Mouse (Mus musculus) forebrain, embryonic 15.5 days (tissue): ENCODE measurements around the gene Sept7. TPM values are rescaled to one million over a fixed set of nuclear protein-coding genes. Genes with fewer than 3 reads are reported as not detected.
A peak's percentile ranks its signal among the peaks of the same experiment; 100 is the strongest.
"Not testable (repeated sequence)": the region's sequence is repeated elsewhere in the genome, so short reads cannot be mapped to it uniquely, and the experiment has no call there.

Experiments
- ATAC-seq: fragments of 200-750 bp; cut with Nextera tagmentation; replicated peaks from 2 replicates; pipeline ENCODE4 v1.8.0; 2017; ENCODE audit warnings: mild to moderate bottlenecking, moderate TSS enrichment, moderate library complexity
- H3K27ac ChIP-seq: fragments of 300-500 bp; sonication (generic); replicated peaks from 2 replicates; pipeline ENCODE4 v1.5.1; 2015; ENCODE audit warnings: mild to moderate bottlenecking, inconsistent platforms
- H3K27me3 ChIP-seq: fragments of 300-500 bp; sonication (generic); 2 replicates; pipeline ENCODE4 v1.6.1; 2015; ENCODE audit warnings: inconsistent platforms
- H3K36me3 ChIP-seq: fragments of 300-500 bp; sonication (generic); 2 replicates; pipeline ENCODE4 v1.6.1; 2015; ENCODE audit warnings: mild to moderate bottlenecking, inconsistent platforms
- H3K4me1 ChIP-seq: fragments of 300-500 bp; sonication (generic); 2 replicates; pipeline ENCODE4 v1.6.1; 2015; ENCODE audit warnings: inconsistent platforms
- H3K4me2 ChIP-seq: fragments of 300-500 bp; sonication (generic); replicated peaks from 2 replicates; pipeline ENCODE4 v1.6.1; 2015; ENCODE audit warnings: mild to moderate bottlenecking, inconsistent platforms
- H3K4me3 ChIP-seq: fragments of 300-500 bp; sonication (generic); 2 replicates; pipeline ENCODE4 v1.5.1; 2015; ENCODE audit warnings: mild to moderate bottlenecking, inconsistent platforms
- H3K9ac ChIP-seq: fragments of 300-500 bp; sonication (generic); replicated peaks from 2 replicates; pipeline ENCODE4 v1.6.1; 2015; ENCODE audit warnings: mild to moderate bottlenecking, inconsistent platforms
- H3K9me3 ChIP-seq: fragments of 300-500 bp; sonication (generic); 2 replicates; pipeline ENCODE4 v1.6.1; 2016; ENCODE audit warnings: inconsistent platforms
- WGBS: fragments of 180-500 bp; shearing (Covaris S2); methylation state at CpG from one replicate; pipeline ENCODE4 v1.1.7; 2015; ENCODE audit warnings: mixed read lengths; 5-methylcytosine and 5-hydroxymethylcytosine counted together
- polyA plus RNA-seq: library from polyadenylated mRNA; unstranded; fragments of >200 nt; fragmentation: Nextera tagmentation; extraction: Ambion mirVana; gene quantifications from 2 replicates; pipeline ENCODE4 v1.2.1, GENCODE M21; 2015

Gene Sept7
- polyA plus RNA-seq, 1 experiment from 2014 or later, result 262 TPM

DNA sequence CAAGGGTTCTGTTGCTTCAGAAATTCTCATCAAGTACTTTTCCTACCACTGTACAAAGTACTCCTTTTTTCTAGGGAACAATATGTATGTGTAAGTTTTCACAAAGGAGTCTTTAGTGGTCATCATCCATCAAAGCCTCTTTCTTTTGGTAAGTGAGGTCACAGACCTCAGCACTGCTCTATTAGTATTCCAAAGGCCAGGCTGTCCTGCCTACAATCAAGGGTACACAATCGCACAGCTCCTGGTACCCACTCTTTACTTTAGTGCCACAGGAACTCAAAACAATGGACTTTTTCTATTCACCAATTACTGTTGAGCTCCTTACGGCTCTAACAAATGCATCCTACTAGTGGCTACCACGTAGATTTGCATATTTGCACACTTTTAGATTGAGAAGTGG, 11.2 kb upstream of the Sept7 start:
- H3K4me1 ChIP-seq, result no peaks in the 10 kb centered on the region
- no peak overlapping the region for H3K27ac ChIP-seq
- no peak overlapping the region for H3K4me3 ChIP-seq
- H3K4me2 ChIP-seq, result no peak overlapping the region
- H3K27me3 ChIP-seq, result no peaks in the 10 kb centered on the region
- 37% methylated on average over 3 of the region's 3 CpGs for WGBS
- H3K36me3 ChIP-seq, result no peaks in the 10 kb centered on the region
- H3K9me3 ChIP-seq, result no peaks in the 10 kb centered on the region
- ATAC-seq, result no peak
- no peak overlapping the region for H3K9ac ChIP-seq

DNA sequence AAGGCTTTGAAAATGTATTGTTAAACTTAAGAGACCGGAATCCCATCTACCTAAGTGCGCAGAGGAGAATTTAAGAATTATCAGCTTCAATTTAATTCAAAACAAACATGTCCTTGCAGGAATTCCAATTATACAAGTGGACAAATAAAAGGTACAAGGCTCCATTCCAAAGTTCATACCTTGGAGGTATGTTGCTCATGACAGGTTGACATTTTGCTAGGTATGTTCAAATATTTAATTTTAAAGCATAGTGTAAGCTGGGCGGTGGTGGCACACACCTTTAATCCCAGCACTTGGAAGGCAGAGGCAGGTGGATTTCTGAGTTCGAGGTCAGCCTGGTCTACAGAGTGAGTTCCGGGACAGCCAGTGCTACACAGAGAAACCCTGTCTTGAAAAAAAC, 10.5 kb upstream of the Sept7 start:
- not testable (repeated sequence) for ATAC-seq, H3K9ac ChIP-seq, H3K36me3 ChIP-seq, H3K4me2 ChIP-seq, H3K4me1 ChIP-seq, H3K4me3 ChIP-seq, H3K9me3 ChIP-seq, H3K27me3 ChIP-seq, H3K27ac ChIP-seq
- whole genome bisulfite sequencing, result 88% methylated on average over 5 of the region's 5 CpGs

DNA sequence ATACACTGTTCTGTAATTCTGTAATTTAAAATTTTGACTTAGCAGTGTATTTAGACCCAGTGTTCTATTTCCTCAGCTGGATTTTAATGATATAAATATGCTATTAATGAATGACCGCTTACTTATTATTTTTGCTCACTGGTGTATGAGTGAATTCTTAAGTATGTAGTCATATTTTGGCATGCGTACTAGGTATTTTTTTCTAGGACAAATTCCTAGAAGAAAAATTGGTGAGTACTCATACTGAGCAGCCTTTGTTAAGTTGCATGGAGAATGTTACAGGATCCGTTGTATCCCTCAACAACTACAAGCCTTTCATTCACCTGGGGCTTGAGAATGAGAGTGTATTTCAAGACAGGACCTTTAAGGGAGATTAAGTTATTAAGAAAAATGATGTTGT, 10.0 kb upstream of the Sept7 start:
- no peaks in the 10 kb centered on the region for H3K27me3 ChIP-seq
- H3K27ac ChIP-seq, result no peak overlapping the region
- no peaks in the 10 kb centered on the region for H3K9me3 ChIP-seq
- no peak for ATAC-seq
- no peak overlapping the region for H3K4me3 ChIP-seq
- no peaks in the 10 kb centered on the region for H3K36me3 ChIP-seq
- H3K9ac ChIP-seq, result no peak overlapping the region
- H3K4me1 ChIP-seq, result no peaks in the 10 kb centered on the region
- no peak overlapping the region for H3K4me2 ChIP-seq
- WGBS, result 90% methylated on average over 3 of the region's 3 CpGs

DNA sequence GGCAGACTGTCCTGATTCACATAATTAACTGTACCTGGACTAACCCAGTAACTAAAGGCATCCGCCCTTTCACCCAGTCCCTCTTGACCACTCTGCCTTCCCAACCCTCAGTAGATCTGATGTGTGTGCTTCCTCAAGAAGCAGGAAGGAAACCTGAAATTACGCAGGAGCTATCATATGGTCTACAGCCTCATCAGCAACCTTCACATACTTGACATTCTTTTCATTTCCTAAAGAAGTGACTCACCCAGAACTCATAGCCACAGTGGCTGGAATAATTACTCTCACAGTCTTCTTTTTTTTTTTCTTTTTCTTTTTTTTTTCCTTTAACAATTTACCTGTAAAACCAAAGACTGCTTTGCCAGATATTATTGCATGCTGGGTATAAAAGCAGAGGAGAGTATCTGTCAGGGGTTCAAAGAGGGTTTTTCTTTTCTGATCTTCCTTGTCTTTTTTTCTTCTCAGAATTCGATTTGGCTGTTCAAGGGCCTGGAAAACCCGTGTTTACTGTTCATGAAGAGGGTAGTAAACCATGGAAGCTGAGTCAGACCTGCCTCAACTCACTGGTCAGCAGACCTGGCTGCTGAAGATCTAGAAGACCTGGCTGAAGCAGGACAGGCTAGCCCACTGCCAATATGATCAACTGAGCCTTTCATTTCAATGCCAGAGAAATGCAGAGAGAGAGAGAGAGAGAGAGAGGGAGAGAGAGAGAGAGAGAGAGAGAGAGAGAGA, 8.1 kb upstream of the Sept7 start:
- H3K27ac ChIP-seq, result no peak overlapping the region
- no peak overlapping the region for H3K4me3 ChIP-seq
- no peaks in the 10 kb centered on the region for H3K36me3 ChIP-seq
- ATAC-seq, result no peak
- WGBS, result 78% methylated on average over 4 of the region's 4 CpGs
- H3K4me2 ChIP-seq, result no peak overlapping the region
- H3K4me1 ChIP-seq, result no peaks in the 10 kb centered on the region
- H3K27me3 ChIP-seq, result no peaks in the 10 kb centered on the region
- H3K9ac ChIP-seq, result no peak overlapping the region
- H3K9me3 ChIP-seq, result no peaks in the 10 kb centered on the region

DNA sequence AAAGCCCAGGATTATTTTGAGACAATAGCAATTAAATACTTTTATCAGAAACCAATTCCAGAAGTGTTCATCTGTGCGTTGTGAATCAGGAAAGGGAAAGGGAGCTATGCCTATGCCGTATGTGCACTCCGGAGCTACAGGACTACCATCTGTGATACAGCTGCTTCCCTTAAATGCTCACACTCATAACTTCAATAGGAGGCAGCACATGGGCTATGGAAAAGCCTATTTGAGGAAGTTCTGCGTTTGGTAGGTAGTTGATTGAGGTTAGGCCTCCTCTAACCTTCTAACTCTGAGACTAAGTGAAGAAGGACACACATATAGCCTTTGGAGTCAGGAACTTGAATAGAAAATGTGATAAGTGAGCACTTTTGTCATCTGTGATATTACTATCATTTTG, 7.1 kb upstream of the Sept7 start:
- Histone ChIP-seq H3K4me2 (no peak overlapping the region), H3K27me3 (no peaks in the 10 kb centered on the region), H3K9ac (no peak overlapping the region), H3K9me3 (no peaks in the 10 kb centered on the region), H3K4me3 (no peak overlapping the region), H3K27ac (no peak overlapping the region), H3K36me3 (no peaks in the 10 kb centered on the region), H3K4me1 (no peaks in the 10 kb centered on the region)
- ATAC-seq, result no peak
- 83% methylated on average over 4 of the region's 4 CpGs for WGBS

DNA sequence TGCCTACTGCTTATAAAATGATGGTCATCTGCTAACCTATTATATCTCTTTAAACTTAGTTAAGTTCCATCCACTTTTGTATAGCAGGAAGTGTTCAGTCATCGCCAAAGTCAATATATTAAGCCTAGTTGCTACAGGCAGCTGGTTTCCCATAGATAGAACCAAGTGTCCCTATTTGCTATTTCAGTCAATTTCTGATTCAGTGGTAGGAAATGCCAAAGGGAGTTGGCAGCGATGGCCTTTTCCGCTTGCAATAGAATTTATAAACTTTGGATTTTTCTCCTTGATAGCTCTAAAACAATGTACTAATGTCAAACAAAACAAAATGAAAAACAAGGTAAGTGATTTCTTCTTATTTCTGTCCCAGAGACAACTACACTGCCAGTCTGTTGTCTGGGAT, 5.7 kb upstream of the Sept7 start:
- 94% methylated on average over 3 of the region's 3 CpGs for WGBS
- no peak for ATAC-seq
- no peak overlapping the region for H3K9ac ChIP-seq

DNA sequence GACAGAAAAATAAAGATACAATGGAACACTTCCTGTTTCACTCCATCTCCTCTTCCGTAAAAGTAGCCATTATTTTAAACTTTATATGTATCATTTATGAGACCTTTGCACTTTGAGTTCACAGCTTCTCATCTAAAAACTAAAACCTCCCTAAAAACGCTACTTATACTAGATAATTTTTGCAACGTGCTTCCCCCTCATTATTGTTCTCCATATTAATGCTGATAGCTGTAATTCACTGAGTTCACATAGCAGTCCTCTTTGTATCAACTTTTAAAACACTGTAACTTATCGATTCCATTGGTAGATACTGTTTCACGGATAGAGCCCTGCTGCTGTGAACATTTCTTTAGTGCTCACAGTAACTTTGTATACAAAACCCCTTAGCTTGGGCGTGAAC, 1.1 kb upstream of the Sept7 start:
- WGBS, result 9% methylated on average over 6 of the region's 6 CpGs
- no peaks in the 10 kb centered on the region for H3K9me3 ChIP-seq
- peaks cover 32% of the 10 kb centered on the region for H3K4me1 ChIP-seq
- peak overlapping the region; percentile 62 for H3K4me2 ChIP-seq
- no peaks in the 10 kb centered on the region for H3K27me3 ChIP-seq
- H3K9ac ChIP-seq, result peak overlapping the region; percentile 88
- H3K4me3 ChIP-seq, result peak overlapping the region; percentile 79
- no peaks in the 10 kb centered on the region for H3K36me3 ChIP-seq
- H3K27ac ChIP-seq, result peak overlapping the region; percentile 99
- ATAC-seq, result no peak

More for the DNA sequence above, 5.7 kb upstream of the Sept7 start:
- Histone ChIP-seq H3K27ac (no peak overlapping the region), H3K4me3 (no peak overlapping the region), H3K36me3 (no peaks in the 10 kb centered on the region), H3K27me3 (no peaks in the 10 kb centered on the region), H3K9me3 (no peaks in the 10 kb centered on the region), H3K4me2 (no peak overlapping the region), H3K4me1 (peaks cover 9% of the 10 kb centered on the region)

DNA sequence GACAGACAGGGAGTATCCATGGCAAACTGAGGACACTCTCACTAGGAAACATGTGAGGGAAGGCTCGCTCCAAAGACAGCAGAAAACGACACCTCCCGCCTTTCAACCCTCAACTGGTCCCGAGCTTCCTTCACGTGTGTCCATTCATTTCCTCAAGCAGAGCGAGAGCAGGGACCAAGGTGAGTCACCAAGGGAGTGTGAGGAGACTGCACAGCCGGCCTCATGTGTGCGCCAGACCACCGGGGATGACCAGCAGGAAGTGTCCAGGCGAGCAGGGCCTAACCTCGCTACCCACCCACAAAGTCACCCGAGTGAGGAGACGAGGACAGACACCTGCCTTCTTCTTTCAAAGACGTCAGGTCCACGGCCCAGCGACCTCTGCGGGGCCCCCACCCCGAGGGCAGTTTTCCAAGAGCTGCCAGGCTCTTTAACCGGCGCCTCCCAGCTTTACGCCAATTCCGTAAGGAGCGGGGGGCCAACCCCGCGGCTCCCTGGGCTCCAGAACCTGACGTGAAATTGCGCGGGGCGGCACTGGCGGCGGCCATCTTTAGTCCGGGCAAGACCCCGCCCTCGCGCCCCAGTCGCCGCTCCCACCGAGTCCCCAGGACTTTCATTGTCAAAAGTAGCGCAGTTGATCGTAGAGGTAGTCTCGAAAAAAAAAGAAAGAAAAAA, 492 bp upstream of the Sept7 start:
- Histone ChIP-seq H3K36me3 (no peaks in the 10 kb centered on the region), H3K4me2 (peak overlapping the region; percentile 62), H3K4me3 (peak overlapping the region; percentile 79), H3K27ac (peak overlapping the region; percentile 99), H3K9me3 (no peaks in the 10 kb centered on the region), H3K9ac (peak overlapping the region; percentile 88), H3K27me3 (no peaks in the 10 kb centered on the region), H3K4me1 (peaks cover 32% of the 10 kb centered on the region)
- under 1% methylated on average over 41 of the region's 41 CpGs for WGBS
- peak; percentile 87 for ATAC-seq

DNA sequence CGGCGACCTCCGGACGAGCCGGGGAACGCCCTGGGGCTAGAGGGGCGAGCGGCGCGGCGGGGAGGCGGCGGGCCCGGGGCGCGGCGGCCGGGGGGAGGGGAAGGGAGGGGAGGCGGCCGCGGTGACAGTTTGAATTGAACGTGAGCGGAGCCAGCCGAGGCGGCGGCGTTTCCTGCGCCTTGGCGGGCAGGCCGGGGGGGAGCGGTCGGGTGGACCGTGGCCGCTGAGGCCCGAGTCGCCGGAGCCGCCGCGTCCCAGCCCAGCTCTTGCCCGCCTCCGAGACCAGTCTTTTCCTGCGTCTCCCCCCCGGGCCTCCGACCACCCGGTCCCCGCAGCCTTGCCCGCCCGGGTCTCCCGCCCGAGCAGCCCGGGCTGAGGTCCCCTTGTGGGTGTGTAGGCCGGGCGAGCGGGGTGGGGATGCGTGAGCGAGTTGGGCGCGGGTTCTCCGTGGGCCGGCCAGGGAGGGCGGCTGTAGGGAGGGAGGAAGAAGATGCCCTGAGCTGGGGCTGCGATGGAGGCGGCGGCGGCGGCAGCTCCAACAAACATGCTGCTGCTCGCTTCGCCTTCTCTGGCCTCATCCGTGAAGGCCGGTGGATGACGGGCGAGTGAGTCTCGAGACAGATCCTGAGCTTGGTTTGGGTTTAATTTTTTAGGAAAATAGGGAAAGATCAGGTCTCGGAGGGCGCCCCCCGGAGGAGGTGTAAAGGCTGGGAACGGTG, 679 bp downstream of the Sept7 start:
- Histone ChIP-seq H3K36me3 (no peaks in the 10 kb centered on the region), H3K4me1 (peaks cover 32% of the 10 kb centered on the region), H3K9ac (peak overlapping the region; percentile 88), H3K9me3 (no peaks in the 10 kb centered on the region), H3K4me2 (peak overlapping the region; percentile 48), H3K27ac (peak overlapping the region; percentile 99), H3K27me3 (no peaks in the 10 kb centered on the region), H3K4me3 (peak overlapping the region; percentile 79)
- ATAC-seq, result peak; percentile 67
- under 1% methylated on average over 66 of the region's 78 CpGs for WGBS

DNA sequence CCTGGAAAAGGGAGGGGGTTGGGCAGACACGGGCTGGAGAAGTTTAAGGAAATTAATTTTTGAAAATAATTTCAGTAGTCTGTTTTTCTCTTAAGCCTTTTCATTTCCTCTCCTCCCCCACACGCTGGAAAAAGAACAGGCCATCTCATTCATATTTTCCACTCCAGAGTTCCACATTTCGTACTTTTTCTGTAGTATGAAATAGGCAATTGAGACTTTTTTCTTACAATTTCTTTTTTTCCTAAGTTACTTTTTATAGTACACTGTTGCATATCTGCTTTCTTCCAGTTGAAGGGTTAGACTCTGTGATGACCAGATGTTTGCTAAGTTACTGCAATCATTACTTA, 1.2 kb downstream of the Sept7 start:
- H3K9ac ChIP-seq, result peak overlapping the region; percentile 88
- peak overlapping the region; percentile 48 for H3K4me2 ChIP-seq
- peak overlapping the region; percentile 79 for H3K4me3 ChIP-seq
- H3K4me1 ChIP-seq, result peaks cover 32% of the 10 kb centered on the region
- ATAC-seq, result no peak
- peak overlapping the region; percentile 99 for H3K27ac ChIP-seq
- H3K27me3 ChIP-seq, result no peaks in the 10 kb centered on the region
- no peaks in the 10 kb centered on the region for H3K36me3 ChIP-seq
- H3K9me3 ChIP-seq, result no peaks in the 10 kb centered on the region
- WGBS, result 8% methylated on average over 3 of the region's 3 CpGs

DNA sequence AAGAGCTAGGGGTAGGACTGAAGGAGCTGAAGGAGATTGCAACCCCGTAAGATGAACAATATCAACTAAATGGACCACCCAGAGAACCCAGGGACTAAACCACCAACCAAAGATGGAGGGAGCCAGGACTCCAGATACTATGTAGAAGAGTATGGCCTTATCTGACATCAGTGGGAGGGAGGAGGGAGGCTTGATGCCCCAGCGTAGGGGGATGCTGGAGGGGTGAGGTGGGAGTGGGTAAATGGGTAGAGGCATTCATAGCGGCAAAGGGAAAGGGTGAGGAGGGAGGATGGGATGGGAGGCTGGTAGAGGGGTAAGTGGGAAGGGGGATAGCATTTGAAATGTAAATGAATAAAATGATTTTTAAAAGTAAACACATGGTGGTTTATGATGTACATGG, 8.2 kb downstream of the Sept7 start:
- ATAC-seq, result no peak
- Histone ChIP-seq H3K27ac (no peak overlapping the region), H3K4me2 (no peak overlapping the region), H3K9ac (no peak overlapping the region), H3K36me3 (peaks cover 3% of the 10 kb centered on the region; the same call in 1 of the 2 replicates), H3K4me3 (no peak overlapping the region), H3K4me1 (peaks cover 6% of the 10 kb centered on the region; the same call in 1 of the 2 replicates), H3K9me3 (no peaks in the 10 kb centered on the region), H3K27me3 (no peaks in the 10 kb centered on the region)
- WGBS, result 95% methylated on average over 3 of the region's 3 CpGs

DNA sequence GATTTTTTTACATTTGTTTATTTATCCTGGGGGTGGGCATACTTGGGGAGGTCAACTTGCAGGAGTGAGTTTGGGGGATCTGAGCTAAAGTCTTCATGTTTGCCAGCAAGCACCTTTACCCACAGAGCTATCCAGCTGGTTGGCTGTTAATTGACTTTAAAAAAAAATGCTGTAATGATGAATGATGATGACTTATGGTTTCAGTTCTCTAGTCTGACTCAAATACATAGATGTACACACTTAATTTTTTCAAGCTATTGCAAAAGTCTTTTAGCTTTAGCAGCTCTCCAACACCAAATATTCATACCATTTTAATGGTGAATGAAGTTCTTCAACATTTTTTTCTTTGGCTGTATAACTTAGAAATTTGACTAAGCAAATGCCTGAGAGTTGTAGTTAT, 8.7 kb downstream of the Sept7 start:
- Histone ChIP-seq H3K36me3 (peaks cover 6% of the 10 kb centered on the region), H3K4me2 (no peak overlapping the region), H3K9me3 (no peaks in the 10 kb centered on the region), H3K9ac (no peak overlapping the region), H3K27ac (no peak overlapping the region), H3K4me3 (no peak overlapping the region), H3K27me3 (no peaks in the 10 kb centered on the region), H3K4me1 (0 out of 2 replicates have a peak, but pooled peaks cover 3% of the 10 kb centered on the region)
- no peak for ATAC-seq
